Mouse (Mus musculus) heart, adult 2 months (tissue): ENCODE measurements around the gene Rgs3.

ENCODE experiments used
- CTCF ChIP-seq: fragments of 200-600 bp; IDR thresholded peaks from 2 replicates; pipeline ENCODE4 v1.8.1; 2022; ENCODE audit warnings: antibody characterized with exemption, mild to moderate bottlenecking, moderate library complexity
- POLR2A ChIP-seq: fragments of 200-500 bp; IDR thresholded peaks from 2 replicates; pipeline ENCODE4 v1.6.1; 2011; ENCODE audit warnings: mild to moderate bottlenecking, low read depth, low read length, control low read depth; ENCODE audit not compliant: insufficient read depth

DNA sequence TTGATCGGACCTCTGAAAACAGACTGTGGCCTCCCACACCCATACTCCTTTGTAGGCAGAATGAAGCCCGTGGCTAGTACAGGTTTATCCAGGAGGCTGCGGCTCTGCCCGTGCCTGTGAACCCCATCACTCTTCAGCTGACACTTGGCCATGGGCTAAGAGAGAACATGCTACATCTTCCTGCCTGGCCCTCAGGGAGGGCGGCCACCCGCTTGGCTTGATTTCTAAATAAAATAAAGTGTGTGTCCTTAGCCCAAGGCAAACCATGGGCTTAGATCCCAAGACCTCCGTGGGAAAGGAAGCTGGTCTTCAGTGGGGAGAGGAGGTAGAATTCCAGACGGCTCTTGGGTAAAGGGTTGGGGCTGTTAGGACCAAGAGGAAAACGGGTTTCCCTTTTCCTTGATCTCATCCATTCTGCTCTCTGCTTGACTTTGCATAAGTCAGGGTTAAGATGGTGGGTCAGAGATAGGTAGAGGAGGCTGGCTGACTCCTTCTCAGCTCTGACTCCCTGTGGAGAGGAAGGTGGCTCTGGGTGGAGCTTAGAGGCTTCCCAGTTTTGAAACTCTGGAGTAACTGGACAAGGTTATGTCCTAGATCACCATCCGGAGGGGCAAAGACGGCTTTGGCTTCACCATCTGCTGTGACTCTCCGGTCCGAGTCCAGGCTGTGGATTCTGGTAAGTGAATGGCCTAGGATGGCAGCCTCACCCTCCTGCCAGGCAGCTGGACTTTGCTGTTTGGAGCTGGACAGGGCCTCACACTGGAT is 63.8 kb downstream of the Rgs3 start:
- TF ChIP-seq CTCF (no peak), POLR2A (0 out of 2 replicates have a peak, but pooled peaks have one; percentile 26)
